Mouse (Mus musculus) kidney, postnatal 0 days (tissue): ENCODE results near the gene Prkra. TPM values are rescaled to one million over a fixed set of nuclear protein-coding genes. Genes with fewer than 3 reads are reported as not detected.

Experiments used
- ATAC-seq: fragments of 200-750 bp; cut with Nextera tagmentation; replicated peaks from 2 replicates; pipeline ENCODE4 v1.8.0; 2017; ENCODE audit warnings: low read depth, moderate number of reproducible peaks, moderate TSS enrichment, moderate library complexity; ENCODE audit not compliant: low FRiP score
- DNase-seq: peaks from one replicate; pipeline ENCODE4 v3.0.0-alpha.2; 2016; ENCODE audit warnings: low spot score
- H3K27ac ChIP-seq: fragments of 300-500 bp; sonication (generic); 2 replicates; pipeline ENCODE4 v1.5.1; 2014; ENCODE audit warnings: mild to moderate bottlenecking
- H3K27me3 ChIP-seq: fragments of 300-500 bp; sonication (generic); 2 replicates; pipeline ENCODE4 v1.6.1; 2014; ENCODE audit warnings: low read length, mixed read lengths; ENCODE audit not compliant: insufficient read depth
- H3K36me3 ChIP-seq: fragments of 300-500 bp; sonication (generic); 2 replicates; pipeline ENCODE4 v1.6.1; 2014; ENCODE audit warnings: low read length, mixed read lengths; ENCODE audit not compliant: insufficient read depth
- H3K4me1 ChIP-seq: fragments of 300-500 bp; sonication (generic); replicated peaks from 2 replicates; pipeline ENCODE4 v1.6.1; 2014; ENCODE audit warnings: antibody characterized with exemption, low read length, mixed read lengths; ENCODE audit not compliant: insufficient read depth
- H3K4me2 ChIP-seq: fragments of 300-500 bp; sonication (generic); 2 replicates; pipeline ENCODE4 v1.6.1; 2014; ENCODE audit warnings: mild to moderate bottlenecking, low read length, moderate library complexity, mixed read lengths
- H3K4me3 ChIP-seq: fragments of 300-500 bp; sonication (generic); replicated peaks from 2 replicates; pipeline ENCODE4 v1.5.1; 2014; ENCODE audit warnings: low read depth, low read length
- H3K9ac ChIP-seq: fragments of 300-500 bp; sonication (generic); 2 replicates; pipeline ENCODE4 v1.6.1; 2014; ENCODE audit warnings: low read depth, low read length
- H3K9me3 ChIP-seq: fragments of 300-500 bp; sonication (generic); replicated peaks from 2 replicates; pipeline ENCODE4 v1.6.1; 2016; ENCODE audit warnings: low read length, inconsistent platforms, mixed read lengths
- CTCF ChIP-seq: IDR thresholded peaks from 2 replicates; pipeline ENCODE4 v1.5.1; 2016; ENCODE audit warnings: antibody characterized with exemption, low read depth, mild to moderate bottlenecking, moderate library complexity
- WGBS: fragments of 180-500 bp; shearing (Covaris S2); extraction: QIAGEN DNeasy Blood & Tissue Kit; methylation state at CpG from one replicate; pipeline ENCODE4 v1.1.7; 2014; 5-methylcytosine and 5-hydroxymethylcytosine counted together
- polyA plus RNA-seq: library from polyadenylated mRNA; unstranded; fragments of >200 nt; fragmentation: Nextera tagmentation; extraction: Ambion mirVana; gene quantifications from 2 replicates; pipeline ENCODE4 v1.2.1, GENCODE M21; 2015

The Prkra gene
- polyA plus RNA-seq, 1 experiment from 2014 or later, result 61.3 TPM

DNA sequence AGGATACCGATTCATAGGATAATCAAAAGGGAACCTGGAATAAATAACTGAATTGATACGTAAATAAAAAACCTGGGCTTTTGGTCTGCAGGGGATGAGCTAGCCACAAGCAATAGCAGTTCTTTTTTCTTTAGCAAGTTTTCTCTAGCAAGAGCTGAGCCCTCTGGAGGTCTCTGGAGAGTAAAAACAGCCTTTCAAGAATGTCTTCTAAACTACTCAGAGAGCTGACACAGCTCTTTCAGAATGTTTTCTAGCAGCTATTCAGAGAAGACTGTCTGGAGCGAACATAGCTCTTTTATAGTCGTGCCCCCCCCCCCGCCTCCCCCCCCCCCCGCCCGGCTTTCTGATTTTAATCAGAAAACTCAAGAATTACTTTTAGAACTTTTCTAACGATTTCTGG lies 11.6 kb upstream of the Prkra start:
- no peak overlapping the region for H3K4me3 ChIP-seq

GRCm38 (mm10) chr2:76658551-76658950 lies 10.7 kb upstream of the Prkra start:
- H3K9ac ChIP-seq, result no peak overlapping the region
- H3K27me3 ChIP-seq, result no peaks in the 10 kb centered on the region
- no peaks in the 10 kb centered on the region for H3K9me3 ChIP-seq
- no peak for ATAC-seq
- 71% methylated on average over 13 of the region's 13 CpGs for WGBS
- H3K4me2 ChIP-seq, result no peak overlapping the region
- H3K27ac ChIP-seq, result no peak overlapping the region
- H3K4me3 ChIP-seq, result no peak overlapping the region
- no peak for DNase-seq
- no peaks in the 10 kb centered on the region for H3K36me3 ChIP-seq
- TF ChIP-seq CTCF, result no peak
- no peaks in the 10 kb centered on the region for H3K4me1 ChIP-seq

More for the DNA sequence above, 11.6 kb upstream of the Prkra start:
- Histone ChIP-seq H3K4me1 (no peaks in the 10 kb centered on the region), H3K27ac (no peak overlapping the region), H3K27me3 (no peaks in the 10 kb centered on the region), H3K36me3 (no peaks in the 10 kb centered on the region), H3K9ac (no peak overlapping the region), H3K9me3 (no peaks in the 10 kb centered on the region), H3K4me2 (no peak overlapping the region)
- ATAC-seq (no peak), DNase-seq (peak; percentile 52)
- TF ChIP-seq CTCF, result no peak
- 54% methylated on average over 7 of the region's 8 CpGs for WGBS

DNA sequence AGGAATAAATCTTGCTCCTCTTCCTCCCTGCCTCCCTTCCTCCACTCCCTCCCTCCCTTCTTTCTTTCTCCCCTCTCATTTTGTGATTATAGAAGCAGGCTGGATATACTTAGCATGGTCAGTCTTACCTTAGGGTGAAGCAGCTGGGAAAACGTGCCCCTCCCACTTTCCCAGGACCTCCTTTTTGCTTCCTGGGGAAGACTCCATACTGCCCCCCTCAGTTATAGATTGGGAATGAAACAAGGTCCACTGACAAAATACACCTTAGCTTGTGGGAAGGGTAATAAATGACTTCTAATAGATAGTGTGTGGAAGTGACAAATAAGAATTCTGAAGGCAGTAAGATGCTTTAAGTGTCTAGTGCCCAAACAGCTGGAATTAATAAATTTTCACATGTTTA lies 8.2 kb upstream of the Prkra start:
- H3K27ac ChIP-seq, result no peak overlapping the region
- H3K9ac ChIP-seq, result no peak overlapping the region
- no peaks in the 10 kb centered on the region for H3K27me3 ChIP-seq
- no peak overlapping the region for H3K4me2 ChIP-seq
- H3K9me3 ChIP-seq, result no peaks in the 10 kb centered on the region
- WGBS, result 13% methylated on average over 1 of the region's 1 CpGs
- no peaks in the 10 kb centered on the region for H3K4me1 ChIP-seq
- DNase-seq, result peak; percentile 56
- TF ChIP-seq CTCF, result peak; percentile 51; the same call in 1 of the 2 replicates
- H3K4me3 ChIP-seq, result no peak overlapping the region
- ATAC-seq, result no peak; the same call in 1 of the 2 replicates
- no peaks in the 10 kb centered on the region for H3K36me3 ChIP-seq

- no peak overlapping the region for H3K27ac ChIP-seq
- WGBS, result 81% methylated on average over 3 of the region's 3 CpGs
- no peak overlapping the region for H3K9ac ChIP-seq
- ATAC-seq (no peak), DNase-seq (no peak)
- H3K9me3 ChIP-seq, result no peaks in the 10 kb centered on the region
- no peak overlapping the region for H3K4me3 ChIP-seq
- no peaks in the 10 kb centered on the region for H3K36me3 ChIP-seq
- H3K27me3 ChIP-seq, result no peaks in the 10 kb centered on the region
- no peak overlapping the region for H3K4me2 ChIP-seq
- no peaks in the 10 kb centered on the region for H3K4me1 ChIP-seq
- TF ChIP-seq CTCF, result no peak
Observed at GRCm38 (mm10) chr2:76655444-76655843, 7.6 kb upstream of the Prkra start.

DNA sequence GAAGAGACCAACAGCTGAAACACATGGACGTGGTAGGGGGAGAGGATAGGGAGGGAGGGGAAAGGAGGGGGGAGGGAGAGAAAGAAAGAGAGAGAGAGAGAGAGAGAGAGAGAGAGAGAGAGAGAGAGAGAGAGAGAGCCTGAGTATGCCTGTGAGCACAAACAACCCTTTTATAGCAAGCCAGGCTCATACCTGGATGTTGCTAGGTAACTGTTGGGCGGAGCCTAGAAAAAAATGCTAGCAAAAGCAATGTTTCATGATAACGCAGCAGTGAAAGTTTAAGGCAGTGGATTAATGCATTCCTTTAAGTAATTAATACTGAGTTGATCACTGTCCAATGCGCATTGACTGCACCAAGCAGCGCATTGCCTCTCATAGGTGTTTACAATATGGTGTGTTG lies 6.8 kb upstream of the Prkra start:
- WGBS, result 68% methylated on average over 5 of the region's 5 CpGs
- Histone ChIP-seq H3K4me2 (no peak overlapping the region), H3K36me3 (no peaks in the 10 kb centered on the region), H3K27me3 (no peaks in the 10 kb centered on the region), H3K9me3 (no peaks in the 10 kb centered on the region), H3K4me1 (no peaks in the 10 kb centered on the region), H3K9ac (no peak overlapping the region), H3K4me3 (no peak overlapping the region), H3K27ac (no peak overlapping the region)
- DNase-seq (no peak), ATAC-seq (no peak)
- TF ChIP-seq CTCF, result no peak

DNA sequence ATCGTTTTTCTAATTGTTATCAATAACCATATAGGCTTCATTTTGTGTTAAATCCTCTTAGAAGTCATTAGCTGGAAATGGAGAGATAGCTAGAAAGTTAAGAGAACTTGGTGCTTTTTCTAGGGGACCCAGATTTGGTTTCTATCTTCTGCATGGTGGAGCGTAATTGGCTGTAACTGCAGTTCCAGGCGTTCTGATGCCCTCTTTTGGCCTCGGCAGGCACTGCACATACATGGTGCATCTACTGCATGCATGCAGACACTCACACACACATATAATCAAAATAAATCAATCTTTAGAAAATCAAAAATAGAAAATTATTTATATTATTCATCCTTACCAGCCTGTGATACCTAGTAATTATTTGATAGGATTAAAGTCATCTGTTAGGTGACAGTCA lies 5.3 kb upstream of the Prkra start:
- 95% methylated on average over 4 of the region's 4 CpGs for WGBS
- DNase-seq (no peak), ATAC-seq (no peak)
- Histone ChIP-seq H3K36me3 (no peaks in the 10 kb centered on the region), H3K27me3 (no peaks in the 10 kb centered on the region), H3K4me1 (peaks cover 5% of the 10 kb centered on the region; the same call in 1 of the 2 replicates), H3K9ac (no peak overlapping the region), H3K4me2 (no peak overlapping the region), H3K4me3 (no peak overlapping the region), H3K27ac (no peak overlapping the region), H3K9me3 (no peaks in the 10 kb centered on the region)
- no peak for TF ChIP-seq CTCF

- no peaks in the 10 kb centered on the region for H3K9me3 ChIP-seq
- peak overlapping the region; percentile 90 for H3K4me2 ChIP-seq
- DNase-seq (peak; percentile 18), ATAC-seq (peak; percentile 18; the same call in 1 of the 2 replicates)
- H3K4me3 ChIP-seq, result peak overlapping the region; percentile 78
- peaks cover 5% of the 10 kb centered on the region; the same call in 1 of the 2 replicates for H3K4me1 ChIP-seq
- H3K27ac ChIP-seq, result peak overlapping the region; percentile 93
- WGBS, result 31% methylated on average over 13 of the region's 13 CpGs
- no peaks in the 10 kb centered on the region for H3K27me3 ChIP-seq
- H3K9ac ChIP-seq, result peak overlapping the region; percentile 55
- no peak for TF ChIP-seq CTCF
- no peaks in the 10 kb centered on the region for H3K36me3 ChIP-seq
Observed at GRCm38 (mm10) chr2:76648666-76649141, 889 bp upstream of the Prkra start.
